Mouse (Mus musculus): Measurements from ENCODE around the gene Zfp141.
A peak's percentile ranks its signal among the peaks of the same experiment; 100 is the strongest.

Gene Zfp141

GRCm38 (mm10) chr7:42505588-42505987, at the start of gene Zfp141:
Gene Zfp141, minus strand, starts transcription at chr7:42505740.
- peak; percentile 67 for DNase-seq

GRCm38 (mm10) chr7:42551766-42552165, 46.2 kb upstream of the Zfp141 start:
- no peak for DNase-seq

- no peak for DNase-seq
Measured at GRCm38 (mm10) chr7:42505186-42505585, 354 bp downstream of the Zfp141 start.

- no peak for DNase-seq
Measured at GRCm38 (mm10) chr7:42498248-42498647, 7.3 kb downstream of the Zfp141 start.

- no peak for DNase-seq
Measured at GRCm38 (mm10) chr7:42497356-42497755, 8.2 kb downstream of the Zfp141 start.

- DNase-seq: no peak
Measured at GRCm38 (mm10) chr7:42496202-42496601, 9.3 kb downstream of the Zfp141 start.

- DNase-seq: no peak
Measured at GRCm38 (mm10) chr7:42490859-42491258, 14.7 kb downstream of the Zfp141 start.

- no peak for DNase-seq
Measured at GRCm38 (mm10) chr7:42490358-42490757, 15.2 kb downstream of the Zfp141 start.

GRCm38 (mm10) chr7:42454640-42455039, 50.9 kb downstream of the Zfp141 start:
- no peak for DNase-seq

- DNase-seq: no peak
Measured at GRCm38 (mm10) chr7:42450618-42451017, 54.9 kb downstream of the Zfp141 start.

- DNase-seq: no peak
Measured at GRCm38 (mm10) chr7:42447850-42448249, 57.7 kb downstream of the Zfp141 start, which contains the start of gene 4933421I07Rik. Gene 4933421I07Rik, minus strand, starts transcription at chr7:42448120.

- no peak for DNase-seq
Measured at GRCm38 (mm10) chr7:42447352-42447751, 58.2 kb downstream of the Zfp141 start.

Measured in cerebellum, adult 11-12 months (tissue).